In genomic region chr7:60004606-60005330, GRCm38 (mm10) we compare ENCODE assay signal across 8 mouse cellular contexts. TPM values are rescaled to one million over a fixed set of nuclear protein-coding genes. Genes with fewer than 3 reads are reported as not detected.
DNase-seq lines count a peak whose midpoint lies in the region; ATAC-seq lines count a peak whose summit lies in the region.

Gene Snurf, minus strand, starts transcription at chr7:60005049.
Gene Gm38393, minus strand, starts transcription at chr7:60005064.

- peak within 1 kb of the TSS; percentile 45 for H3K4me3 ChIP-seq in embryonic facial prominence, embryonic 15.5 days (replicated peaks)
- H3K4me3 ChIP-seq in heart, embryonic 11.5 days (ENCODE audit: low read depth, low read length), result peak within 1 kb of the TSS; percentile 55
- H3K4me3 ChIP-seq in kidney, embryonic 16.5 days (ENCODE audit: low read length), result peak within 1 kb of the TSS; percentile 63
- peak within 1 kb of the TSS; percentile 54 for H3K4me3 ChIP-seq in neural tube, embryonic 11.5 days (ENCODE audit: low read depth, low read length)

- no peaks in the 10 kb centered on the region for H3K27me3 ChIP-seq in embryonic facial prominence, embryonic 15.5 days
- no peaks in the 10 kb centered on the region for H3K27me3 ChIP-seq in heart, embryonic 11.5 days (ENCODE audit: control insufficient read depth, insufficient read depth, low read length)
- no peaks in the 10 kb centered on the region for H3K27me3 ChIP-seq in kidney, embryonic 16.5 days (ENCODE audit: insufficient read depth, low read length)
- no peaks in the 10 kb centered on the region for H3K27me3 ChIP-seq in neural tube, embryonic 11.5 days (ENCODE audit: control insufficient read depth, insufficient read depth, low read length)

- ATAC-seq in embryonic facial prominence, embryonic 15.5 days (ENCODE audit: insufficient number of reproducible peaks, low FRiP score, low TSS enrichment, low read depth), result peak; percentile 54; the same call in 1 of the 2 replicates
- peak; percentile 64 for ATAC-seq in heart, embryonic 11.5 days (replicated peaks; ENCODE audit: insufficient number of reproducible peaks, low FRiP score, low TSS enrichment)
- peak; percentile 88 for ATAC-seq in kidney, embryonic 16.5 days (ENCODE audit: low FRiP score, low TSS enrichment)
- ATAC-seq in neural tube, embryonic 11.5 days (ENCODE audit: insufficient read depth, low FRiP score, low TSS enrichment), result peak; percentile 56

- no peaks in the 10 kb centered on the region for H3K36me3 ChIP-seq in embryonic facial prominence, embryonic 15.5 days
- H3K36me3 ChIP-seq in heart, embryonic 11.5 days (ENCODE audit: control insufficient read depth, insufficient read depth, low read length), result no peaks in the 10 kb centered on the region
- H3K36me3 ChIP-seq in kidney, embryonic 16.5 days (ENCODE audit: insufficient read depth, low read length), result no peaks in the 10 kb centered on the region
- H3K36me3 ChIP-seq in neural tube, embryonic 11.5 days (ENCODE audit: control insufficient read depth, insufficient read depth, low read length), result no peaks in the 10 kb centered on the region

- peak within 1 kb of the TSS; percentile 26 for H3K9ac ChIP-seq in embryonic facial prominence, embryonic 15.5 days
- peak within 1 kb of the TSS; percentile 64 for H3K9ac ChIP-seq in heart, embryonic 11.5 days (ENCODE audit: low read depth, low read length)
- peak within 1 kb of the TSS; percentile 68 for H3K9ac ChIP-seq in kidney, embryonic 16.5 days (replicated peaks; ENCODE audit: low read length)
- peak within 1 kb of the TSS; percentile 41 for H3K9ac ChIP-seq in neural tube, embryonic 11.5 days (ENCODE audit: low read length)

- no peaks in the 10 kb centered on the region for H3K4me1 ChIP-seq in embryonic facial prominence, embryonic 15.5 days
- H3K4me1 ChIP-seq in heart, embryonic 11.5 days (ENCODE audit: control insufficient read depth, insufficient read depth, low read length), result no peaks in the 10 kb centered on the region
- no peaks in the 10 kb centered on the region for H3K4me1 ChIP-seq in kidney, embryonic 16.5 days (ENCODE audit: insufficient read depth, low read length)
- no peaks in the 10 kb centered on the region for H3K4me1 ChIP-seq in neural tube, embryonic 11.5 days (ENCODE audit: control insufficient read depth, insufficient read depth, low read length)

- WGBS in embryonic facial prominence, embryonic 15.5 days, result 50% methylated on average over 30 of the region's 30 CpGs
- 45% methylated on average over 30 of the region's 30 CpGs for WGBS in heart, embryonic 11.5 days (ENCODE audit: insufficient replicate concordance)
- WGBS in kidney, embryonic 16.5 days, result 37% methylated on average over 30 of the region's 30 CpGs
- WGBS in neural tube, embryonic 11.5 days, result 44% methylated on average over 30 of the region's 30 CpGs

- DNase-seq in 3T3-L1 (ENCODE audit: low read depth, low spot score), result peak; percentile 49
- DNase-seq in adrenal gland, postnatal 4 days (ENCODE audit: low spot score in 2 of 2), result peak; percentile 8 to 20
- peak; percentile 44 for DNase-seq in liver
- DNase-seq in neural tube, embryonic 11.5 days (ENCODE audit: low spot score), result peak; percentile 76
- DNase-seq in testis, postnatal 10 days (ENCODE audit: low spot score), result peak; percentile 67

- 0 out of 2 replicates have a peak within 1 kb of the TSS, but pooled peaks have one; percentile 34 for H3K27ac ChIP-seq in embryonic facial prominence, embryonic 15.5 days (replicated peaks)
- H3K27ac ChIP-seq in heart, embryonic 11.5 days (ENCODE audit: low read depth, low read length), result no peak within 1 kb of the TSS
- H3K27ac ChIP-seq in kidney, embryonic 16.5 days (ENCODE audit: low read length), result peak within 1 kb of the TSS; percentile 63
- peak within 1 kb of the TSS; percentile 47 for H3K27ac ChIP-seq in neural tube, embryonic 11.5 days (ENCODE audit: low read depth, low read length)

- H3K4me2 ChIP-seq in embryonic facial prominence, embryonic 15.5 days (replicated peaks), result peak within 1 kb of the TSS; percentile 67
- peak within 1 kb of the TSS; percentile 64 for H3K4me2 ChIP-seq in heart, embryonic 11.5 days
- peak within 1 kb of the TSS; percentile 54 for H3K4me2 ChIP-seq in kidney, embryonic 16.5 days (replicated peaks; ENCODE audit: low read depth, low read length)
- peak within 1 kb of the TSS; percentile 36 for H3K4me2 ChIP-seq in neural tube, embryonic 11.5 days (ENCODE audit: low read depth)

- 0 out of 2 replicates have a peak, but pooled peaks cover 9% of the 10 kb centered on the region for H3K9me3 ChIP-seq in embryonic facial prominence, embryonic 15.5 days (replicated peaks)
- peaks cover 22% of the 10 kb centered on the region for H3K9me3 ChIP-seq in heart, embryonic 11.5 days (replicated peaks; ENCODE audit: control insufficient read depth, low read length)
- peaks cover 17% of the 10 kb centered on the region for H3K9me3 ChIP-seq in kidney, embryonic 16.5 days (ENCODE audit: low read length)
- peaks cover 6% of the 10 kb centered on the region; the same call in 1 of the 2 replicates for H3K9me3 ChIP-seq in neural tube, embryonic 11.5 days (ENCODE audit: control insufficient read depth, low read length)

RNA-seq across cellular contexts. Expression of gene Snurf, which starts in this region (rescaled TPM):
- total RNA-seq in adrenal gland, postnatal 4 days (2021), result 100 to 1,000 TPM in 1 of 2 experiments, 10 to 100 TPM in 1; 91.3 to 127 TPM
- 20.9 and 23.3 TPM in 2 replicates for polyA plus RNA-seq in embryonic facial prominence, embryonic 15.5 days (2015; fragmentation: Nextera tagmentation; extraction: Ambion mirVana)
- 42.1 and 54.2 TPM in 2 replicates for polyA plus RNA-seq in heart, embryonic 11.5 days (2014; fragmentation: Nextera tagmentation; extraction: Ambion mirVana)
- polyA plus RNA-seq in kidney, embryonic 16.5 days (2015; fragmentation: Nextera tagmentation; extraction: Ambion mirVana), result 22.4 TPM in 2 replicates
- polyA plus RNA-seq in neural tube, embryonic 11.5 days (2014; fragmentation: Nextera tagmentation; extraction: Ambion mirVana), result 106 and 133 TPM in 2 replicates

RNA-seq across cellular contexts. Expression of gene Gm38393, which starts in this region (rescaled TPM):
- 10 to 100 TPM in 1 of 2 experiments, 1 to 10 TPM in 1; 9.0 to 11.5 TPM for total RNA-seq in adrenal gland, postnatal 4 days (2021)
- 0.19 and 0.33 TPM in 2 replicates for polyA plus RNA-seq in embryonic facial prominence, embryonic 15.5 days (2015; fragmentation: Nextera tagmentation; extraction: Ambion mirVana)
- polyA plus RNA-seq in heart, embryonic 11.5 days (2014; fragmentation: Nextera tagmentation; extraction: Ambion mirVana), result 0.72 and 0.73 TPM in 2 replicates
- 0.24 and 0.37 TPM in 2 replicates for polyA plus RNA-seq in kidney, embryonic 16.5 days (2015; fragmentation: Nextera tagmentation; extraction: Ambion mirVana)
- 0.82 and 0.92 TPM in 2 replicates for polyA plus RNA-seq in neural tube, embryonic 11.5 days (2014; fragmentation: Nextera tagmentation; extraction: Ambion mirVana)

Comparison
In these comparisons a context has a peak if more than half of its experiments do, and no peak if none do; other contexts are left out.
1. DNase-seq: peak in every context shown above with its lines; median percentile 76 in neural tube, embryonic 11.5 days; 67 in testis, postnatal 10 days; 49 in 3T3-L1; 44 in liver; 14 in adrenal gland, postnatal 4 days.